Mouse (Mus musculus) spleen, postnatal 36 days (tissue): ENCODE data around the gene Nfkbil1.
"Not testable (repeated sequence)": the region's sequence is repeated elsewhere in the genome, so short reads cannot be mapped to it uniquely, and the experiment has no call there.

Experiments
- DNase-seq, 2 experiments: peaks; one replicate each; pipeline ENCODE4 v3.0.0; 2022; ENCODE audit warnings: low spot score in 2 of 2, mixed read lengths in 1 of 2

The Nfkbil1 gene

DNA sequence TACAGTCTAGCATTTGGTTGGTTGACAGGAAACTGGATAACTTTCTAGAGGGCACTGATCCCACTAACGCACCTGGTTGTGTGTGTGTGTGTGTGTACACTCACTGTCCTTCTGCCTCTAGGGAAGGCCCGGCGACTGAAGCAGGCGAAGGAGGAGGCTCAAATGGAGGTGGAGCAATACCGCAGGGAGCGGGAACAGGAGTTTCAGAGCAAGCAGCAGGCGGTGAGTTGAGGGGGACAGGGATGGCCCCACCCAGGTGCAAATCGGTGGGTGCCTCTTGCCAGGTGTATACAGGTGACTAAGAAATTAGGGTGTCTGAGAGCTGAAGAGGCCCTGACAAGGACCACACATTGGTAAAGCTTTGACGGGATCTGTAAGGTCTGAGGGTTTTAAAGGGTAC lies 1.4 kb upstream of the Nfkbil1 start:
- no peak for DNase-seq

DNA sequence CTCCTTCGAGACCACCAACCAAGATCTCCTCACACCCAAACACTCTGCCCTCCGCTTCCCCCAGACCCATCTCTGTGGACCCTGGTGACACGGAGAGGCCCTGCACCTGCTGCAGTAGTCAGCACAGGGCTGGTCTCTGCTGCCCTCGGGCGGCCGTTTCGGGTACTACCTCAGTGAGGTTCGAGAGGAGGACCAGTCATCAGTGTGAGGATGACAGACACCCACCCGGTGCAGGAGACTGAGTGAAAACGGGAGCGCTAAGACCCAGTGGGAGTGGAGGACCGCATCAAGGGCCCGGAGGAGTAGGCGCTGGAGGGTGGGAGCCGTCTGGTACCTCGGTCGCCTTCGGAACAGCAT lies 776 bp upstream of the Nfkbil1 start:
- DNase-seq: peak; percentile 93 to 94

DNA sequence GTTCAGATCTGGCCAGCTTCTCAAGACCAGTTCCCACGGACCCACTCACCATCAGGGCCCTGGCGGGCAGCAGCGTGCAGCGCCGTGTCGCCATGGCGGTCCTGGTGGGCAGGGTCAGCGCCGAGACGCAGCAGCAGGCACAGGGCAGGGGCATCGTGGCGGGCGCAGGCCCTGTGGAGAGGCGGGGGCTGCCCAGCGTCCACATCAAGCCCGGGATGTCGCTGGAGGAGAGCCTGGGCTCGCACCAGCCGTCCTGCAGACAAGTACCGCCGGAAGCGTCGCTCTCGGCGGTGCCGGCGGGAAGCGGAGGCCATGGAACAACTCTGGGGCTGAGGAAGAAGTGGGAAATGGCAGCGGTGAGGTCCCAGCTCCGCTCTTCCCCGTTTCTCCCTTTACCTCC lies 689 bp downstream of the Nfkbil1 start:
- DNase-seq: peak in 1 of 2 experiments; percentile 35

- not testable (repeated sequence) for DNase-seq
Measured at GRCm38 (mm10) chr17:35234090-35234489, 1.5 kb downstream of the Nfkbil1 start.

DNA sequence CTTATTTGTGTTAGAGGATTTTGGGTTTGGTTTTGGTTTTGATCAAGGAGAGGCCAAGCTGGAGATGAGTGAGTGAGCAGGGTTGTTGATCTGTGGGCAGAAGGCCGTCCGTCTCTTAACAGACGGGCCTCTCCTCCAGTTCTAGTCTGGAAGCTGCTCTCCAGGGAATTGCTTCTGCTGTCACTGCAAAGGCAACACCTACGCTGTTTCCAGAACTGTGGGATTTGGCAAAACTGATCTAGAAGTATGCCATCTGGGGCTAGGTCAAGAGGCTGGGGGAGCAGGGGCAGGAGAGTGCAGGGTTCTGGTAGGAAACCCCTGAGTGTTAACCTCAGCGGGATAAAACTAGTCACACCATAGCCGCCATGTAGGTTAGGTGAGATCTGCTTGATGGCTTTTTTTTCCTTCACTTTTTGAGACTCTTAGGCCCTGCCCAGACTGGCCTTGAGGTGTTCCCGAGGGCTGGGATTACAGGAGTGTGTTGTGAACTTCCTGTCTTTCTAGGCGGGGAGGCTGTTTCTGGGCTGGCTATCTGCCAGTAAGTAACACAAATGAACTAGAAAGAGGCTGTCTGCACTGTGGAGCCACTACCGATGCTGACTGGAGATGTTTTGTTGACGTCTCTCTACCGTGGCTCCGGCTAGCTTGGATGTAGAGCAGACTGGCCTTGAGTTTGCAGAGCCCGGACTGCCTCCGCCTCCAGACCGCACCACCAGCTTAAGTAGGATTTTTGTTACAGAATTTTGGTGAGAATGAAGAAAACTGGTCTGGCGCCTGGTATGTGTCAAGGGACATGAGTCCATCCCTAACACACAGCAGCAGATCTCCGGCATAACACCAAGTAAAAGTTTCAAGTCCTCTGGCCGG lies 2.2 kb downstream of the Nfkbil1 start, which contains the start of gene Atp6v1g2:
Gene Atp6v1g2, plus strand, starts transcription at position 547 of the 867 bp plus-strand sequence.
- DNase-seq: peak; percentile 41 to 61

DNA sequence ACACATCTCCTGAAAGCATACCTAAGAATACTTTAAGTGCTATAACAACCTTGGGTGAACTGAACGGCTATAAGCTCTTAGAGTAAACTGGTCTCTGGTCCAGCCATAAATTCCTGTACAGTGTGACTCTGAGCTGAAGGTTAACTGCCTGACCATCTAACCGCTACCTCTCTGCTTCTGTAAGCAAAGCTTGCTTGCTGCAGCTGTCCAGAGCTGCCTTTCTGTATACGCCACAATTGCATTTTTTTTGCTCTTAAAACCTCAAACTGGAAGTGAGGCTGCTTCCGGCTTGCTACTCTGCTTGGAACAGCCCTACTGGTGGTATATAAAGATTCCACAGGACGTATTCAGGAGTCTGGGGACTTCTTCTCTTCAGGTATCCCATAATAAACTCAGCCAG lies 2.9 kb downstream of the Nfkbil1 start:
- DNase-seq: peak in 1 of 2 experiments; percentile 57

GRCm38 (mm10) chr17:35232043-35232442 lies 3.5 kb downstream of the Nfkbil1 start:
- peak; percentile 79 to 88 for DNase-seq

- no peak for DNase-seq
Measured at GRCm38 (mm10) chr17:35231022-35231421, 4.6 kb downstream of the Nfkbil1 start.

- peak in 1 of 2 experiments; percentile 52 for DNase-seq
Measured at GRCm38 (mm10) chr17:35226561-35227046, 9.0 kb downstream of the Nfkbil1 start.

DNA sequence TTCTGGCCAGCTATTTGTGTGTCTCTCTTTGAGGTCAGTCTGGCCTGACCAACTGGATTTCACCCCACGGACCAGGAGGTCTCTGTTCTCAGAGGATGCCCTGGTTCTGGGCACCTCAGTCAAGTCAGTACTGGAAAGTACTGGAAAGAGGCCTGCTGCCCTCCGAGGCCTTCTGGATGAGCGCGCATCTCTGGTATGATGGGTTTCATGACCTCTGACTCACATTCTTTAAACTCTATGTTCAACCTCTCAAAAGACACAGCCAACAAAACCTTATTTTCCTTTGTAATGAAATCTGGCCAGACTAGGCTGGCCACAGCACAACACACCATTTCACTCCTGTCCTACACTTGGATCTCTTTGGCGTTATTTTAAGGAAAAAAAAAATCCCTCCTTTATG lies 10.1 kb downstream of the Nfkbil1 start:
- no peak for DNase-seq

- DNase-seq: no peak
Measured at GRCm38 (mm10) chr17:35224641-35225040, 11.0 kb downstream of the Nfkbil1 start.

DNA sequence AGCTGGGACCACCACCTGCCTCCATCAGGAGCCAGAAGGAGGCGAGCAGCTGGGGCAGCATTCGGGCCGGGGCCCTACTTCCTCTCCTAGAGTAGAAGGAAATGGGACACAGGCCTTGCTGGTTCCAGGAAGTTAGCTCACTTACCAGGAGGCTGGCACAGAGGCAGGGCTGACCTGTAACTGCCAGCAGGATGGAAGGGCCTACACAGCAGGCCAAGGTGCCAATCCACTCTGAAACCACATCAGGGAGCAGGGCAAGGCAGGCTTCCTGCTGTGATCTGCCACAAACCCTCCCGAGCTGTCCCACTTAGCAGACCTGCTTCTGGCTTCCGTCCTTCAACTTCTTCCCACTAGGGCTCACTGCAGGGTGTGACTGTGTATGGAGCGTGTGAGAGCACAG lies 13.3 kb downstream of the Nfkbil1 start:
- no peak for DNase-seq

DNA sequence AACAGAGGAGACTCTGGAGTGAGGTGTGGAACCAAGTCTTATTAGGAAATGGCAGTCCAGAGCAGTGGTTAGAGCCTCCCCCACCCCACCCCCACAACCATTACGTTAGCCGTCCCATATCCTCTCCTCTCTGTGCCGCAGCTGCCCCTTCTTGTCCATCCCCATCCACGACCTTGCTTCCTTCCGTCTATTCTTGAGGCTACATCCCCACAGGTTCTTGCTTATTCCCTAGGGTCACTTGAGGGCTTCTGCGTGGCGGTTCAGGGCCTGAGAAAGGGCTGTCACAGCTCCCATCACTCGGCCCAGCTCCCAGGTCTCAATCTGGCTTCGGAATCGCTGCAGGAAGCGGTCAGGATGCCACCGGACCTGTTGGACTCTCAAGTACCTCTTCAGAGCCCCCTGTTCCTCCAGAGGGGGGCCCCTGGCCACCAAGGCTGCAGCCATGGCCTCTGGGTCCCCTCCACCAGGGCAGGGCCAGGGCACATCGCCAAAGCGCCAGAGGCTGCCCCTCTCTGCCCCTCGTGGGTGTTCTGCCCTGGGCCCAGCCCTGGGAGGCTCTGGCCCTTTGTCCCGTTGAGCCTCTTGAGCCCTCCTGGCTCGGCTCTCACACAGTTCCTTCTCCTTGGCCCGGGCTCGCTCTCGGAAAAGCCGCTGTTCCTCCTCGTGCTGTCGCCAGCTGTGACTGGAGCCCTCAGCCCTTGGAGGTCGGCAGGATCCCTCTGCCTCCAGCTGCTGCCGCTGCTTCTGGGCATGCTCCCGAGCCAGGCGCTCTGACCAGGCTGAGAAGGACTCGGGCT lies 15.2 kb downstream of the Nfkbil1 start, which contains the start of gene Gm16181:
Gene Gm16181, plus strand, starts transcription at position 679 of the 797 bp plus-strand sequence.
- no peak for DNase-seq

DNA sequence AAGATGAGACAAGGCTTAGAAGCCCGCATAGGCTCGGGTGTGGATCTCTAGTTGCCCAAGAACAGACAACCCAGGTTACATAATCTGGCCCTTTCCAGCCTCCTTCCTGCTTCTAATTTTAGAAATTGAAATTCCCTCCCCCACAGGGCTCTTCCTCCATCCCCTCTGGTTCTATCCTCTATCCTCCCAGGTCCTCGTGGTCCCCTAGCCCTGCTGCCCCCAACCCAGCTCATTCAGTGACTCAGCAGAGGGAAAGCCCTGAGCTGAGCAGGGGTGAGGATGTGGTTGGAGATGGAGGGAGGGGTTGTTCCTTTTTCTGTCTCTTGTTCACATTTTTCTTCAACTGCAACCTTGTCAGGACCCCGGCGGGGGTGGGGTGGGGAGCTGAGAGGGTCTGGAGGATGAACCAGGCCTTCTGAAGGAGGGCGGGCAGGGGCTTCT lies 16.0 kb downstream of the Nfkbil1 start:
- DNase-seq: peak; percentile 66 to 70

DNA sequence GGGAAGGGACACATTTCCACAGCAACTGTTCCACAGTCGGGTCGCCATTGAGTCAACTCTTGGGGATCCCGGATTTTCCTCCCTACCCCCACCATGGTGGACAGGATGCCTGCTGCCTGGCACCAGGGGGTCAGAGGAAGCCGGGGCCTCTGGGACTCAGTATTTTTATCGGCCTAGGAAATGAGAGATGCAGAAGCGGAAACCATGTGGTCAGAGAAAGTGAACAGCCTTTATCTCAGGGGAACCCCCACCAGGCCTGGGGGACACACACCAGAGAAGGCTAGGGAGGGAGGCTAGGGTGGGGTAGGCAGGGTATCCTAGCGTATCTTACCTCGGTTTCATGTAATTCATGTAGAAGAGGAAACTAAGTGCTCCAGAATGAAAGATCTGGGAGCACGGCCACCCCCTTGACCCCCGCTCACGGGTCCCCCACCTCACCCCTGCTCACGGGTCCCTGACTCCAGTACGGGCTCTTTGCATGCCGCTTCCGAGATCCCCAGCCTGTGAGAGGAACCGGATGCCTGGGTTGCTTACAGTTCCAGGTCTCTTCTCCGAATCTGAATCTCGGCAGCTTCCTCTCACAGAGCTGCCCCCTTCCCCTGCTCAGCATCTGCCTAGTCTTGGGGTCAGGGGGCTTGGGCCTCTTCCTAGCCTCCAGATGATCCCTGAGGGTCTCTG lies 16.9 kb downstream of the Nfkbil1 start:
- peak; percentile 90 for DNase-seq

GRCm38 (mm10) chr17:35213071-35213470 lies 22.5 kb downstream of the Nfkbil1 start:
- no peak for DNase-seq

- DNase-seq: no peak
Measured at GRCm38 (mm10) chr17:35210593-35210992, 25.0 kb downstream of the Nfkbil1 start.

- DNase-seq: peak; percentile 86 to 89
Measured at GRCm38 (mm10) chr17:35209785-35210535, 25.6 kb downstream of the Nfkbil1 start.

- peak; percentile 58 to 67 for DNase-seq
Measured at GRCm38 (mm10) chr17:35205380-35205769, 30.2 kb downstream of the Nfkbil1 start.

DNA sequence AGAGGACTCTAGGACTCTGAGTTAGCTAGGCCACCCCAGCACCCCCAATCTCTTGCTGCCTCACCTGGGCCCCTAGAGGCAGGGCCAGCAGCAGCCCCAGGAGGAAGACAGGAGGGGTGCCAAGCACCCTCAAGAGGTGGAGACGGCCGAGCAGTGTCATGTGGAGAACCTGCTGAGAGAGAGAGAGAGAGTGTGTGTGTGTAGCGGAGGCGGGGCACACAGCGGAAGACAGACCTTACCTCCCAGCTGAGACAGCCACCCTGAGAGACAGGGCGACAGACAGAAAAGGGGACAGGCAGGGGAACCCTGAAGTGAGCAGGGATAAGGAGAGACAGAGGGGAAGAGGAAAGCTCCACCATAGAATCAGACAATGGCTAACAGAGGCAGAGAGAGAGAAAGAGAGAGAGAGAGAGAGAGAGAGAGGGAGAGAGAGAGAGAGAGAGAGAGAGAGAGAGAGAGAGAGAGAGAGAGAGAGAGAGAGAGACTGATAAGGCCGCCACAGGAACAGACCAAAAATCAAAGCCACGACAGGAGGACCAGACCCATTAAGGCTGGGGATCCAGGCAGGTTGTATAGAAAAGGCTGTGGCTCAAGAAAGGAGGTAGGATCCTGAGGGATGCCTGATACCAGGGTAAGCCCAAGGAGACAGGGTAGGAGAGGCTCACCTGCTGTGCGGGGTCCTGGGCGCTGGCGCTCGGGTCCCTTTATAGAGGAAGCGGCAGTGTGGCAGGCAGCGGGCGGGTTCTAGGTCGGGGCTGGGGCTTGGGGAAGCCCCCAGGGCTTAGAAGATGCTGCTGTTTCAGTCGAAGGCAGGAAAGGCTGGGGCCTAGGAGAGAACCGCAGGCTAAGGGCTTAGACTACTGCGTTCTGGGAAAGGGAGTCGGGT lies 30.9 kb downstream of the Nfkbil1 start, which contains the start of gene Lta:
Gene Lta, minus strand, starts transcription at position 858 of the 886 bp plus-strand sequence.
- peak; percentile 85 to 87 for DNase-seq
